Mouse (Mus musculus) megakaryocyte, adult 5-6 weeks (primary cell): ENCODE measurements around the gene Rag2. TPM values are rescaled to one million over a fixed set of nuclear protein-coding genes. Genes with fewer than 3 reads are reported as not detected.

ENCODE experiments used
- ATAC-seq: 2 replicates; pipeline ENCODE4 v1.8.0; 2016; ENCODE audit warnings: mild to moderate bottlenecking, inconsistent platforms; ENCODE audit not compliant: poor library complexity, severe bottlenecking
- total RNA-seq, 2 experiments: library from RNA; stranded (forward) in 1 of 2; stranded (reverse) in 1 of 2; fragments of 153-499, 151-499 nt in 1 of 2; fragments of 221-1000, 200-1000 nt in 1 of 2; gene quantifications; 2 replicates each; pipeline versions ENCODE4 v1.2.3 to v1.2.4; 2015 to 2017

Rag2 gene
- total RNA-seq, 2 experiments from 2014 or later, result not detected

- ATAC-seq, result peak; percentile 10; the same call in 1 of the 2 replicates
Measured at GRCm38 (mm10) chr2:101679164-101679784, 54.8 kb downstream of the Rag2 start.

Other genes starting within 250 kb of the Rag2 start
- 0.05 TPM in 1 of 2 replicates, not detected in the other for gene Rag1, start 24.8 kb downstream of the Rag2 start, total RNA-seq (2015)
- gene Rag1, start 24.8 kb downstream of the Rag2 start, total RNA-seq (2017), result 0.04 and 0.77 TPM in 2 replicates
- 21.2 and 22.0 TPM in 2 replicates for gene B230118H07Rik, start 24.8 kb downstream of the Rag2 start, total RNA-seq (2015)
- gene B230118H07Rik, start 24.8 kb downstream of the Rag2 start, total RNA-seq (2017), result 17.8 and 19.7 TPM in 2 replicates
- gene Traf6, start 53.7 kb downstream of the Rag2 start, total RNA-seq (2015), result 27.7 and 30.2 TPM in 2 replicates
- 14.6 and 19.4 TPM in 2 replicates for gene Traf6, start 53.7 kb downstream of the Rag2 start, total RNA-seq (2017)